Comparison of ENCODE assay signal across 14 mouse cellular contexts in the genomic region with DNA sequence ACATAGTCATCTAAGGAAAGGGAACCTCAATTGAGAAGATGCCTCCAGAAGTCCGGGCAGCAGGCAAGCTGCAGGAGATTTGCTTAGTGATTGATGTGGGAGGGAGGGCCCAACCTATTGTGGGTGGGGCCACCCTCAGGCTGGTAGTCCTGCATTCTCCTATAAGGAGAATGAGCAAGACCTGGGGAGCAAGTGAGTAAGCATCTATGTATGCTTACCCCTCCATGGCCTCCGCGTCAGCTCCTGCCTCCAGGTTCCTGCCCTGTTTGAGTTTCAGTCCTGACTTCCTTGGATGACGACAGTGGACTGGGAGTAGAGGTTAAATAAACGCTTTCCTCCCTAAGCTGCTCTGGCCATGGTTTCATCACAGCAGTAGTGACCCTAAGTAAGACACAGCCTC.
"Had no signal": no experiment of that assay in that cellular context is flagged by ENCODE, and none has a peak within 500 bp of the region (broad histone marks: within the 10 kb centered on the region; RNA-seq: fewer than 3 reads in every experiment).

No protein-coding gene starts in this region.

- H3K27ac ChIP-seq: kidney, postnatal 0 days; layer of hippocampus, adult 2 months; liver, embryonic 12.5 days; midbrain, embryonic 15.5 days; neural tube, embryonic 12.5 days had no signal

- DNase-seq: kidney, adult 11 months; kidney, adult 9 months; kidney, postnatal 4 days; lung, embryonic 14.5 days; lung, postnatal 4 days; retina, postnatal 1 day; thymus, postnatal 4 days had no signal

- H3K4me3 ChIP-seq: layer of hippocampus, adult 2 months; liver, embryonic 12.5 days; midbrain, embryonic 15.5 days; neural tube, embryonic 12.5 days had no signal

- H3K36me3 ChIP-seq: midbrain, embryonic 15.5 days had no signal

- ATAC-seq: inflammation-experienced regulatory T-cells, adult 6 months; liver, embryonic 12.5 days; midbrain, embryonic 15.5 days had no signal

- H3K4me2 ChIP-seq: liver, embryonic 12.5 days; lung, embryonic 14.5 days; midbrain, embryonic 11.5 days; midbrain, embryonic 15.5 days; neural tube, embryonic 12.5 days had no signal

- H3K27me3 ChIP-seq: liver, embryonic 12.5 days; midbrain, embryonic 15.5 days; neural tube, embryonic 12.5 days had no signal

- H3K9ac ChIP-seq: liver, embryonic 12.5 days; lung, embryonic 14.5 days; midbrain, embryonic 15.5 days; neural tube, embryonic 12.5 days had no signal

- H3K9me3 ChIP-seq: liver, embryonic 12.5 days; midbrain, embryonic 15.5 days; neural tube, embryonic 12.5 days had no signal
